Mouse (Mus musculus) small intestine, adult 2 months (tissue): ENCODE results near the gene Fntb.

Experiments used
- CTCF ChIP-seq: fragments of 200-500 bp; IDR thresholded peaks from 2 replicates; pipeline ENCODE4 v1.5.1; 2012; ENCODE audit warnings: low read depth, mild to moderate bottlenecking, control low read depth, inconsistent platforms, low read length, moderate library complexity, mixed read lengths; ENCODE audit not compliant: insufficient replicate concordance, insufficient read length; ENCODE audit errors: extremely low read depth
- POLR2A ChIP-seq: fragments of 200-500 bp; IDR thresholded peaks from 2 replicates; pipeline ENCODE4 v1.6.1; 2012; ENCODE audit warnings: low read depth, mild to moderate bottlenecking, control low read depth, inconsistent platforms, low read length, moderate library complexity

GRCm38 (mm10) chr12:76811006-76811405 is 45.6 kb downstream of the Fntb start:
- TF ChIP-seq CTCF (no peak), POLR2A (no peak)
